Mouse (Mus musculus): ENCODE measurements at regions not wholly inside any gene's neighbourhood (a gene's known extent, or its start where the extent isn't known, plus 50 kb on each side); places are given as distances from the start of the nearest gene placed in this dataset.
A peak's percentile ranks its signal among the peaks of the same experiment; 100 is the strongest.

DNA sequence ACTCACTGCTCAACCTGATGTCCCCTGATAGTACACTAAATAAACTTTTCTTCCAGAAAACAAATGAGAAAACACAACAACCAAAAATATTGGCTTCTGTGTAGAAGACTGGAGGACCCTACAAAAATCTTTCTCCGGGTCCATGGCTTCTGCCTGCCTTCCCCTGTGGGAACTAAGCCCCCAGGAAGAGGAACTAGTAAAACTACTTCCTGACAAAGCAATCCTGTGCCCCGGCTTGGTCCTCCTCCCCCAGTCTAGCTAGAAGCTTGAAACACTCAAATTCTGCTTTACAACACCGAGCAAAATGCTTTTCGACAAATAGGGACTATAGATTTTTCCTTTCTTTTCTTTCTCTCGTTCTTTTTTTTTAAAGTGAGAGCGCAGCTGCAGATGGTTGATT is 51.3 kb upstream of the Mki67 start:
- DNase-seq (ENCODE audit: low read depth, low spot score) = no peak

DNA sequence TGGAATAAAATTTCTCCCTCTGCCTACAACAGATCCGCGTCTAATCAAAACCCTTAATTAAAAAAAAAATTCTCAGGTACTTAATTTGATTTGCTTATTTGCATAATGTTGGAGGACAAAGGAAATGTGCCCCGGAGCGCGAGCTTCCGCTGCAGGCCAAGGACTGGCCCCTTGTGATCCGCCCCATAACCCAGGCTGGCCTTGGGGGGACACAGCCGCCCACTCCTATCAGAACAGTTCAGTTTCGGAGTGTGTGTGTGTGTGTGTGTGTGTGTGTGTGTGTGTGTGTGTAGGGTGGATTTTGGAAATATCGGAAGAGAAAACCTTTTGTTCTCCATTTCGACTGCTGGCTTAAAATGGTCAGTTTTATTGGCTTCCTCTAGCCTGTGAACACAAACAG is 51.9 kb upstream of the Mki67 start:
- no peak for DNase-seq (ENCODE audit: low read depth, low spot score)

DNA sequence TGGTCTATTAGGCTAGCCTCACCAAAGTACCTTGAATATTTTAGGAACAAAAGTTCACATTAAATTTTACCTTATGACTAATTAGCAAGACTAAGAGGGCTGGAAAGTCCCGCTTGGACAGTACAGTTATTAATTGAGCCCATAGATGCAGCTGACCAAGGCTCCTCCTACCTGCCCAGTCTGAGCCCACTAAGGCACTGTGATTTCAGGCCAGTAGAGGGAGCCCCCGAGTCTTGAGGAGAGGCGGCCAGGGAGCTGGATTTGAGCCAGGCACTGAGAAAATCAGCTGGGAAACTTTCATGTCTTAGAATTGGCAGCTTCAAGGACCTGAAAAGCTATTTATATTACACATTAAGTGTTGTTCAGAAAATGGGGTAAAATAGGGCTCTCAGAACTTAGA is 52.4 kb upstream of the Mki67 start:
- DNase-seq (ENCODE audit: low read depth, low spot score) = peak; percentile 72

DNA sequence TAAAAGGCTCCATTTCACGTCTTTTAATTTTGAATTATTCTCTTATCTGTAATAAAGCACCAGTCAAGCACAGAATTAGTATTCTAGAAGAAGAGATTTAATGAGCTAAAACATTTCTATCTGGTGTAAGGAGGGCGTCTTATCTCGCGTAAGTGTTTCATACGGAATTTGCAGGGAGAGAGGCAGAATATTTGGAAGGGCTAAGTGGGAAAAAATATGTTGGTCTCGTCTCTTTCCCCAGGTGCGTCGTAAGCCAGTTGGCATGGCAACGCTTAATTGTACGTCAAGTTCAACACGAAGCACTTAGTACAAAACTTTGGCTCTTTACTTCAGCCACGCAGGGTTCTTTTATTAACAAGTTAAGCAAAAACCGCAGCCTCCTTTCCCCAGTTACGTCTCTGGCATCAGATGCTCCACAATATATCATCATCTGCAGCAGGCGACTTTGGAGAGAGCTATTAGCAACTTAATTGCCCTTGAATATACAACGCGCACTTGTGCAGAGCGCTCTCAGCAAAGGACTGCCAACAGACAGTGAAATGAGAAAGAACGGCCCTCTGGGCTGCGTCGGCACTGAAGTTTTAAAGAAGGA is 53.0 kb upstream of the Mki67 start:
- DNase-seq (ENCODE audit: low read depth, low spot score) = no peak

DNA sequence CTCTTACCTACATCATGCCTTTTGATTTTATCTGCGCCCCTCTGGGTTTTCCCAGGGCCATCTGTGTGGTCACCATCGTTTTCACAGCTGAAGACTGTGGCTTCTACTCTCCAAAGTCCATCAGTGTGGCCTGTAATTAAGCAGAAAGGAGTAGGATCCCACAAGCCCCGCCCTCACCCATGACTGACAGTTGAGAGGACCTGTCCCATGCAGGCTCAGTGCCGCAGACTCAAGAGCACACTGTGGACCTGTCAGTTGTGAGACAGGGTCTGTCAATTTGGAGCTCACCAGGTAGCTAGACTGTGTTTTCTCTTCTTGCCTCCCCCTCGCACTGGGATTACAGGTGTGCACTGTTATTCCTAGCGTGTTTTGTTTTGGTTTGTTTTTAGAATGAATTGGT is 53.9 kb upstream of the Mki67 start:
- DNase-seq (ENCODE audit: low read depth, low spot score) = no peak

DNA sequence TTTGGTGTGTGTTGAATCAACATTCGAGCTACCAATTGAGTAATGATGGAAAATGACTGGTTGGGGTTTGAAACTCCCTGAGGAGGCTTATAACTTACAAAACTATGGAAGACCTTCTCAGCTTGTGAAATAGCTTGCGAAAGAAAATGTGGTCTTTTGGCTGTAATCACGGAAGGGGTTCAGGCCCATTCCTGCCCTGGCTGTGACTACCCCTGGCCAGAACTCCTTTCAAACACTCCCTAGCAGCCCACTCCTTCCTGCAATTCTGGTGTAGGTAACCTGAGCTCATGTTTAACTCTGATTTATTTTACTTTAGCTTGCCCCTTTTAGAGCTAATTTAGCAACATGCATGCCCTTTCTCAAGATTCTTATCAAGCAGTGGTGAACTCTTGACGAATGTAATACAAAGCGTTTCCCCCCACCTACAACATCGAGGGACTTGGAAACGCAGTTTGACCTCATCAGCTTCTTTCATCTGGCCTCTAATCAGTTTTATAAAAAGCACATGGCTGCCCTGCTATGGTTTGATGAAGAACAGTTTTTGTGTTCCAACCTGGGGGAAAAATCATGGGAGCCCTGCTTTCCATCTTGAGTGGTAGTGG is 59.8 kb upstream of the Mki67 start:
- DNase-seq (ENCODE audit: low read depth, low spot score) = peak; percentile 53

DNA sequence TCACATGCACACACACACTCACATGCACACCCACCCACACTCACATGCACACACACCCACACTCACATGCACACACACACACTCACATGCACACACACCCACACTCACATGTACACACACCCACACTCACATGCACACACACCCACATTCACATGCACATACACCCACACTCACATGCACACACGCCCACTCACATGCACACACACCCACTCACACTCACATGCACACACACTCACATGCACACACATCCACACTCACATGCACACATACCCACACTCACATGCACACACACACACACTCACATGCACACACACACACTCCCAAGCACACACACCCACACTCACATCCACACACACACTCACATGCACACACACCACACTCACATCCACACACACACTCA is 74.0 kb upstream of the Mki67 start:
- no peak for DNase-seq (ENCODE audit: low read depth, low spot score)

DNA sequence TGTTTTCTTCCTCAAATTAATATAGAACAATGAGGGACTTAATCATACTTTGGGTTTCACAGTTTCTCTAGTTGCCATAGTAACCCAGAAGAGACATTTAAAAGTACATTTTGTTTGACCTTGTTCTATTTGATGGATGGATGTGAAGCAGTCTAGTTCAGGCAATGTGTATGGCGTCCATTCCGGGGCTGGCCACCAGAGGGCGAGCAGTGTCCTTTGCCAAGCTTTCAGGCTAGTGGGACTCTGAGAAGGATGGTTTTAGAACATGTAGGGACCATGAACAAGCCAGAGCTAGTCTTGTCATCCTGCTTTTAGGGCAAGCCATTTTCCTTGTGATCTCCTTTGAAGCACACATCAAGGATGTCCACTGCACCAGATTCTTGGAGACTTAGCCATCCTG is 74.8 kb upstream of the Mki67 start:
- peak; percentile 71 for DNase-seq (ENCODE audit: low read depth, low spot score)

DNA sequence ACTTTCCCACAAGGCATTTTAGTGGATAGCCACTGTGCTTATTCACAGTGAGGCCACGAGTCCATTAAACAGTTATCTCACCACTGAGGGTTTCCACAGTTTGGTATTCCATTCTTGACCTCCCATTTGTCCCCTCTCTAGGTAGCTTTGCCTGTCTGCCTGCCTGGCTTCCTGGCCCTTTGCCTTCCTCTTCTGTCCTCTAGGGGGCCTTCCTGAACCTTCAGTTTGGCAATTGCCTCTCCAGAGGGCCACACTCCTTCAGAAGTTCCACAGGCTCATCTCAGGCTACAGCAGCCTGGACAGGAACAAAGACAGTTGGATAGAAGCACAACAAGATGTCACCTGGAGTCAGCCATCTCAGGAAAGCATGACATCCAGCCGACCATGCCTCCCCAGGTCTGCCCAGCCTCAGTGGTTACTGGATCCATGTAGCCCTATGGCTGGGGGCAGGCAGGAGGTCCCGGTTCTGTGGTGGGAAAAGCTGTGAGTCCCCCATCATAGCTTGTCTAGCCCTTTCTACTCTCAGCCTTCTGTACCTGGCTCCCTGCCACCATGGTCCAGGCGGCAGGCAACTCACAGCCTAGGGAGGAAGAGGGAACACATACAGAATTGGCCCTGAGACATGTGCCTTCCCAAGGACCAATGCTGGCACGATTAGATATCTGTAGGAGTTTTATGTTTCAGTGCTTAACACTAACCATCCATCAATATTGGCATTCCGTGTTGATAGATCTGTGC is 76.0 kb upstream of the Mki67 start:
- DNase-seq (ENCODE audit: low read depth, low spot score) = no peak

DNA sequence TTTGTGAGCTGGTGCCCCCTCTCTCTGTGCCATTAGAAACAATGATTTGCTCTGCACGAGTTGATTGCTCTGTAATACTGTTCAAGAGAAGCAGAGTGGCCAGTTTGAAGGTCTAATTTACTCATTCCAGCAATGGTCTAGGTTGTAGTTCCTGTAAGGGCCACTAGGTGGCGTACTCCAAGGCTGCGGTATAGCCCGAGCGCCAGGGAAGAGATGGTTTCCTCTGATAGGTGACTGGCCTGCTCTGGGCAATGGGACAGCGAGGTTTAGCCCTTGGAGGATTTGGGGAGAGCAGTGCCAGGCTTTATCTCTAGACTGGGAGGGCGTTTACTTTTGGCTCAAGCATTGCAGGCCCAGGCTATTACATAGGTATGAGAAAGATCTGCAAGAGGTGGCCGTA is 76.8 kb upstream of the Mki67 start:
- peak; percentile 59 for DNase-seq (ENCODE audit: low read depth, low spot score)

DNA sequence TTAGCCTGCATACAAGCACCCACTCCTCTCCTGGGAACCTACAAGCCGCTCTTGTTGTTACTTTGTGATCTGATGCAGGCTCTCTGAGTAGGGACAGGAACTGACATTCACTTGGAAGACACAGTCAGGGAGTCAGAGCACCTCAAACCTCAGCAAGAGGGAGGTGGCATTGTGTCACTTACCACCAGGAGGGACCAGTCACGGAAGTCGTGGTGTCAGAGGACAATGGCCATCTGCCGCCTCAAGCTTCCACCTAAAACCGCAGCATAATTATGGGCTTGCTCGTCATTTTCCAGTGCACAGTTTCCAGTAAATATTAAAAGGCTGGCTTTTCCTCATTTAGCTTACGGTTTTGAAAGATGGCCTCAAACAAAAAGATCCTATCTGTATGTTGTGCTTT is 78.1 kb upstream of the Mki67 start:
- no peak for DNase-seq (ENCODE audit: low read depth, low spot score)

DNA sequence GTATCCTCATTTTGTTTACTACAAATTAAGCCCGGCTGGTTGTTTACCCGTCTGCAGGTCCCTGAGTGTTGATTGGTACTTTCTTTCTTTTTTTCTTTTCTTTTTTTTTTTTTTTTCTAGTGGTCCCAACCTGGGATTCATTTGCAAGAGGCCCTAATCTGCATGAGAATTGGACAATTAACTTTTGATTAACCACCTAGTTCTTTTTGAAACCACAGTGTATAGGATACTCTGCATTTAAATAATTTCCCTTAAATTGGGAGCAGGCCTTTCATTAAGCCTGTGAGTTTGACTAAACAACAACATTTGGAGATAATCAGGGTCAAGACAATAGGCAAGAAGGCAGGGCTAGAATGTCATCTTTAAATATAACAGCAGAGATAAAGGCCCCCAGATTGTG is 78.5 kb upstream of the Mki67 start:
- no peak for DNase-seq (ENCODE audit: low read depth, low spot score)

DNA sequence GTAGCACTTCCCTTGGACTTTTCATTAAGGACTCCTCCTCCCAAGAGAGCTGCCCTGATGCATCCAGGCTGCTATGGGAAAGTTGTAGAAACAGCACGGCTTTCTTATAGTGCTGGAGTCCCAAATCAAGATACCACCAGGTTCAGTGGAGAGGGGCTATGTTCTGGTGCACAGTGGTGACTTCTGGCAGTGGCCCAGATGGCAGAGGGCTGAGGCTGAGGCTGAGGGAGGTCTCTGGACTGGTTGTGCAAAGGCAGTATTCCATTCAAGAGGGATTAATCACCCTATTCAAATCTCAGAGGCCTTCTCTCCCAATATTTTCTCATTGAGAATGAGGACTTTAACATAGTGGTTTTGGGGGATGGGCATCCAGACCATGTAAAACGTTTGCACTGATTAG is 82.3 kb upstream of the Mki67 start:
- DNase-seq (ENCODE audit: low read depth, low spot score) = no peak

DNA sequence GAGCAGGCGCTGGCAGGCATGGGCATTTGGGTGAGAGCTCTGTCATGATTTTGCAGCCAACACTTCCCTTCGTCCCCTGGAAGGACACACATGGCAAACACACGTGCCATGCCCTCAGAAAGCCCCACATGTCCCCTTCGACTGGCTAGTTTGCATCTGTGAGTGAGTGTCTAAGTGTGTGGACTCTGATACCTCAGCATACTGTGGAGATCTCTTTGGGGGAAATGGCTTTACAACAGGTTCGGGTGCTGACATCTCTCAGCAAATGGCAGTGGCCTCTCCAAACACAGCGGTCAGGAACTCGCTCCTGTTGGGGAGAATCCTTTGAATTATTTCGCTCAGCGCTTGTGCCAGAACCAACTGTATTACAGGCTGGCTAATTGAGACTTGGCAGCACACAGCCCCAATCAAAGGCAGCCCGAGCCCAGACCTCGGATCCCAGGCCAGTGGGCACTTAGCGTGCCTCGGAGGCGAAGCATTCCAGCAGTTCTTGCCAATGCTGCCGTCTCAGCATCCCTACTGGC is 86.5 kb upstream of the Mki67 start:
- DNase-seq (ENCODE audit: low read depth, low spot score) = no peak

DNA sequence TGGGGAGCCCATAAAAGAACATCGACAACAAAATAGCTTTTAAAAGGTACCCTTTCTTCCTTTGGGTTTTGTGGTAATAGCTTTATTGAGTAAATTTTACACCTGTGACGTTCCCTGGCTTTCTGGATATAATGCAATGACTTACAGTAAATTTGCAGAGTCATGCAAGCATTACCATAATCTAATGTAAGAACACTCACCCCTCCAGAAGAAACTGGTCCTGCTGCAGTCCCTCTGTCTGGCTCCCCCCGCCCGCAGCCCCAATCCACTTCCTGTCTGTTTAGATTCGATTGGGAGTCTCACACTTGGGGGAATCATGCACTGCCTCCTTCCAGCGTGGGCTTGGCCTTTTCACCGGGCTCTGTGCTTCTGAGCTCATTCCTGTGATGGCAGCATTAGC is 88.6 kb upstream of the Mki67 start:
- DNase-seq (ENCODE audit: low read depth, low spot score) = no peak

DNA sequence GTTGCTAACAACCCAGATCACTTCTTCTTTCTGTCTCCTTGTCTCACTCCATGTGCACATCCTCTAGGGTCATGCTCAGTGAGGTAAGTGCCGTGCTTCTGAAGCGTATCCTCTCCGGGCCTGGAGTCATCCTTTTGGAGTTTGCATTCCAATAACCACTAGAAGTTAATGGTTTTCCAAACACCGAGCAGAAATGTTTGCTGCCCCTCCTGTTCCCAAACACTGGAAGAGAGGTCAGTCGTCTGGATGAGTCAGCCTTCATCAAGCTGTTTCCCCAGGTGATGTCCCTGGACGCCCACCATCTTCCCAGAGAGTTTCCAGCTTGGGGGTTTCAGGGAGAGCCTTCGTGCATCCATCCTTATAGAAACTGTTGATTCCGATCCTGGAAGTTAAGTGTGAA is 90.0 kb upstream of the Mki67 start:
- no peak for DNase-seq (ENCODE audit: low read depth, low spot score)

DNA sequence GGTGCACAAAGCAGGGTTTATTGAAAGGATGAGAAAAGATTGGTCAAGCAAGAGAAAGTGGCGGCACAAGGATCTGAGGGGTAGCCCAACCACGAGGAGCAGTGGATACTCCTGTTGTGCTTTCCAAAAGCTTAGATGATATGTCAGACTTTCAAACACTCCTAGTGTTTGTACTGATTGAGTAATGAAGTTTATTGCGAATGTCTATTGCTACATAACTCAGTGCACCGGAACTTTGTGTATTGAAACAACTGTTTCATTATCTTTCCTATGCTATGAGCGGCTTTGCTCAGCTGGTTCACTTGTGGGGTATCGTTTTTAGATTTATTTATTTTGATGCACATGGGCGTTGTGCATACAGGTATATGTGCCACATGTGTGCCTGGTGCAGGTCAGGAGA is 90.5 kb upstream of the Mki67 start:
- no peak for DNase-seq (ENCODE audit: low read depth, low spot score)

DNA sequence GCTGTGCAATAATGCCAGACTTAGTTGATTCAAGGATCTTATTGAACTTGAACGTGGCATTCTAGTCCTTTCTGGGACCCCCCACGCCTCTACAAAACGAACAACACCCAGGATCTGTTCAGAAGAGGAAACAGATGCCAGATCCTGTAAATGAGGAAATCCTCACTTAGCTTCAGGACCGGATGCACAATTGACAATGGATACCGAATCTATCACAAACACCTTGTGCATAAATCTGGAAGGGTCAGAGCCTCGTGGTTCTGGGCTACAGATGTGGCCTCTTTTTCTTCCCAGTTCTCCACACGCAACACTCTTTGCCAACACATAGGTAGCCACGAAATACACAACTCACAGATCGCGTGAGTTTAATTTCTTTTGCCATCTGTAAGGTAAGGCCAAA is 93.0 kb upstream of the Mki67 start:
- DNase-seq (ENCODE audit: low read depth, low spot score) = no peak

DNA sequence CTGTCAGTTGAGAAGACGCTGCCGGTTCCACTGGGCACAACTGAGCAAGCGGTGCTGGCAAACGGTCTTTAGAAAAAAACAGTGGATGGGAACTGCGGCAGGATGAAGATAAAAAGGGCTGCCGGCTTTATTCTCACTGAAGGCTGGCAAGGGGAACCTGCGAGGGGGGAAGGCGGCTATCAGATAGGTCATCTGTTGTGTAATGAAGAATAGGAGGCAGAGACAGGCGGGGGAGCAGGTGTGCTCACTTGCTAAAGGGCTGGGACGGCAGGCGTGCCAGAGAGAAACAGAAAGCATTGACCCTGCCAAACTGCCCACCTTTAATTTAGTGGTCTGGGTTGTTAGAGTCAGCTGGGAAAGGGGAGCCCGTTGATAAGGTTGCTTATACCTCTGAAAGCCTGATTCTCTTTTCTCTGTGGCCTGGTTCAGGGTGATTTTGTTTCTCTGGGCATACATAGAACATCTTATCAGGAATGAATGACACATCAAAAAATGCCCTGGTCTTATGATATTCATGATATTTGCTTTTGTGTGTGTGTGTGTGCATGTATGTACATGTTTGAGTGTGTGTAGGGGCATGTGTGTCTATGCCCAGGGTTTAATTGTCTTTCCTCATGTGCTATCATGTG is 93.7 kb upstream of the Mki67 start:
- DNase-seq (ENCODE audit: low read depth, low spot score) = no peak

DNA sequence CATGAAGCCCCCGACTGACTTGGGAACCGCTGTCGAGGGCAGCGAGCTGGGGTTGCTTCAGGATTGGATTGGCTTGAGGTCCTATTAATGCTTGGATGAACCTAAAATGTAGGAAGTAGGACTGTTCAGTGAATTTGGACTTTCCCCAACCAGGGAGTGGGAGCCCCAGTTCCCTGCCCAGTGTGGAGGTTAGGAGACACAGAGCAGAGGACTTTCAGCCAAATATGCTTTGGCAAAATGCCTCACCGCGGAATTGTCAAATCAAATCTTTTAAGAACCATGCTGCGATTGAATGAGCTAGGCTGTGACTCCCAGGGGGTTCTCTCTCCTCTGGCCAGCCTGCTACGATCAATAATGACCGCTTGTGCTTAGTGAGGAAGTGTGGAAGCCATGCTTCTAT is 94.8 kb upstream of the Mki67 start:
- DNase-seq (ENCODE audit: low read depth, low spot score) = no peak

DNA sequence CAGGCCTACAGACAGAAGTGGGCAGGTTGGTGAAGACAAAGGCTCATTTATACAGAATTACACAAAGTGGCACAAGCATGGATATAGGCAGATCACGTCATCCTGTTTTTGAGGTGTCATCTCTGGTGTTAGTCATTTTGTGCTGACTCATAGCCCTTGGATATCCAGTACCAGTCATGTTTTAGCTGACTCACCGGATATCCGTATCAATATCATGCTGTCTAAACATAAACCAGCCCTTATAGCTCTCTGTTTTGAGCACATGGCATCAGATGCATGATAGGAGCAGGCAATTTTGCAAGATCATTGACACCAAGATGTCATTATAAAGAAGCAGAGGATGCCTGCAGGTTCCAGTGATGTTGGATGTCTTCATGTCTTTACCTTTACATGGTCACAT is 97.5 kb upstream of the Mki67 start:
- no peak for DNase-seq (ENCODE audit: low read depth, low spot score)

DNA sequence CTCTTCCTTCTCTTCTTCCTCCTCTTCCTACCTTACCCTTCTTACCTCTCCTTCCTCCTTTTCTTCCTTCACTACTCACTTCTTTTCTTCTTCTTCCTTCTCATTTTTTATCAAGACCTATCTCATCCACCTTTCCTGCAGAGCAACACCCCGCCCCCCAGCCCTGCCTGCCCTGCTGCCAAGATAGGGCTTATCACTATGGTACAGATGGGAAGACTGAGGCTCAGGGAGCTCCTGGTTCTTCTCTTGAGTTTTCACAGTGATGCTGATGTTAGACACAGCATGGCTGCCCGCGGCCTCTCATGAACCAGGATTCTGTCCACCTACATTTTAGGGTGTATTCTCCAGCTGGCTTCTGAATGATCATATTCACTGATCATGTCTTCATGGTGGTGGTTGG is 100.0 kb upstream of the Mki67 start:
- no peak for DNase-seq (ENCODE audit: low read depth, low spot score)

DNA sequence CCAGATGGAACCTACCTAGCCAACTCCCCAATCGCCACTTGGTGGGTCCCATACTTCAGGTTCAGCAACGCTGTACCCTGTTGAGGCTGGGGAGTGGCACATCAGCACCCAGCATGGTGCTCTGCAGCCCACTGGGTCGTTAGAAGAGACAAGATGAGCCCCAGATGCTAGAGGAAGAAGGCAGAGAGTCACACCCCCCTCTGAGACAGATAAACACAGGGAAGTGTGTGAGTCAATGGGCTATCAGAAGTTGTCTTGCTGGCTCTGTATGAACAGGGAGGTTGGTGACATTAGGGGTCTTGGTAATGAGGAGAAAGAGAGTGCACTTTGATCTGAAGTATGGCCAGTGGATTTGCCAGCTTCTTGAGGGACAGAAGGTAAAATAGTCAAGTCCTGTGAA is 101.7 kb upstream of the Mki67 start:
- no peak for DNase-seq (ENCODE audit: low read depth, low spot score)

All from forelimb bud, embryonic 11.5 days (tissue).